Mouse (Mus musculus) lung, postnatal 0 days (tissue): ENCODE measurements at regions not wholly inside any gene's neighbourhood (a gene's known extent, or its start where the extent isn't known, plus 50 kb on each side); places are given as distances from the start of the nearest gene placed in this dataset.

ENCODE experiments used
- CTCF ChIP-seq: IDR thresholded peaks from 2 replicates; pipeline ENCODE4 v1.5.1; 2016; ENCODE audit warnings: antibody characterized with exemption, mild to moderate bottlenecking
- EP300 ChIP-seq: IDR thresholded peaks from 2 replicates; pipeline ENCODE4 v1.6.1; 2016; ENCODE audit warnings: antibody characterized with exemption, mild to moderate bottlenecking, control low read depth

GRCm38 (mm10) chr5:132882291-132882690 is 339.1 kb upstream of the Auts2 start:
- TF ChIP-seq CTCF, result no peak
- TF ChIP-seq EP300, result no peak
